Mouse (Mus musculus): ENCODE results near the gene Dleu7. TPM values are rescaled to one million over a fixed set of nuclear protein-coding genes. Genes with fewer than 3 reads are reported as not detected.

The Dleu7 gene
- 4.4 TPM in 1 of 2 replicates, not detected in the other for polyA plus RNA-seq (2012; rRNA removed; ENCODE audit: low replicate concordance)

DNA sequence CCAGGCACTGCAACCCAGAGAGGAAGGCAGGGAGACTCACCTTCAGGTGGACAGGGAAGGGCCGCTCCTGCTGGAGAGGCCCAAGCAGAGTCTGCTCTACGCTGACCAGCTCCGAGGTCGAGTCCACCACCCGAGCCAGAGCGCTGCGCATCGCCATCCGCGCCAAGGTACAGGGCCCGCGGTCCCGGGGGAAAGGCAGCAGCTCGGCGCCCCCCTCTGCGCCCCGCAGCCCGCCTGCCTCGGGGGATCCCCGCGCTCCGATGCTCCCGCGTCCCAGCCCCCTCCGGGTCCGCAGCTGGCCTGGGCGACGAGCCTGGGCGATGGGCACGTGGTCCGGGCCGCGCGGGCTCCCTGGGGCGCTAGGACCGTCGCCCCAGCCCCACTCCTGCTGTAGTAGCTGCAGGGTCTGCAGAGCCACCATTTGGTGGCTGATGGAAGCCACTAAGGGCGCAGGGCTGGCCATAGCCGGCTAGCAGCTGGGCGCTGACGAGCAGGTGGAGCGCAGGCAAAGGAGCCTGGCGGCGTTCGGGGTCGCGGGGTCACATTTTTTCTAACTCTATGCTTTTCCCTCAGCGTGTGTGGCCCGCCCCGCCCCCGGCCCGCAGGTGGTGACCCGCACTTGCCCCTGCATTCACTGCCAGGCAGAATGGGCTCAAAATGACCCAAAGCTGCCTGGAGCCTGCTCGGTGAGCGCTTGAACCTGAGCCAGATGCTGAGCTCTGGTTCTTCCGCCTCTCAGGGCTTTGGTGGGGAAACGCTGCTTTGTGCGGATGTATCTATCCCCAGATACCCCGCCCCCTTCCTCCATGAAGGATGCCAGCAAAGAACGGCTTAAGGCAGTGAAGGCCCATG is at the start of gene Dleu7, which contains the start of gene Rnaseh2b:
Gene Dleu7, minus strand, starts transcription at position 560 of the 852 bp plus-strand sequence.
Gene Rnaseh2b, plus strand, starts transcription at position 102 of the 852 bp plus-strand sequence.

Other genes with a start within 250 kb of the Dleu7 start
- gene Rnaseh2b, start 458 bp downstream of the Dleu7 start, polyA plus RNA-seq (2012; rRNA removed; ENCODE audit: low replicate concordance): 2.9 and 6.5 TPM in 2 replicates
- not detected in 2 replicates for gene Gucy1b2, start 163.2 kb upstream of the Dleu7 start, polyA plus RNA-seq (2012; rRNA removed; ENCODE audit: low replicate concordance)

All from subcutaneous adipose tissue, adult 2 months (tissue).